Mouse (Mus musculus): ENCODE results near the gene Slc4a1. TPM values are rescaled to one million over a fixed set of nuclear protein-coding genes. Genes with fewer than 3 reads are reported as not detected.
A peak's percentile ranks its signal among the peaks of the same experiment; 100 is the strongest.

Gene Slc4a1
- polyA plus RNA-seq, 1 experiment from 2014 or later = 2.8 TPM

DNA sequence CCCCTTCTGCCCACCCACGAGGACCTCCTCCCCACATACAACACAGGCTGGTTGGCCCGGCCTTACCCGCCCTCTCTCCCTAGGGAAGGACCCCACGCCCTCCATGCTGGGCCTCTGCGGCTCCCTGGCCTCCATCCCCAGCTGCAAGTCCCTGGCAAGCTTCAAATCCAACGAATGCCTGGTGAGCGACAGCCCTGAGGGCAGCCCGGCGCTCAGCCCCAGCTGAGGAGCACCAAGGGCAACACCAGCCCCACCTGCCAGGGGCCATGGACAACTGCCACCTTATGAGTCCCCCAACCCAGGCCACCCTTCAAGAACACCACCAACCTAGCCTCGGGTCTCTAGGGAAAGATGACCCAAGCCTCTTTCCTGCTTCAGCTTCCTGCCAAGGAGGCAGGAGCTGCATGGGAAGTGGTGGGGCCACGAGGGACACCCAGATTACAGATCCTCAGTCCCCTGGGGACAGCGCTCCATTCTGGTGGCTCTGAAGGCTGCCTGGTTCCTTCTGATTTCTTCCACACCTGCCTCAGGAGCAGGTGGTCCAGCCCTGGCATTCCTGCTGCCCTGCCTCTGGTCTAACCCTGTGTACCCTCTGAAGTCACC is 36.0 kb upstream of the Slc4a1 start:
- WGBS = 70% methylated on average over 12 of the region's 12 CpGs

DNA sequence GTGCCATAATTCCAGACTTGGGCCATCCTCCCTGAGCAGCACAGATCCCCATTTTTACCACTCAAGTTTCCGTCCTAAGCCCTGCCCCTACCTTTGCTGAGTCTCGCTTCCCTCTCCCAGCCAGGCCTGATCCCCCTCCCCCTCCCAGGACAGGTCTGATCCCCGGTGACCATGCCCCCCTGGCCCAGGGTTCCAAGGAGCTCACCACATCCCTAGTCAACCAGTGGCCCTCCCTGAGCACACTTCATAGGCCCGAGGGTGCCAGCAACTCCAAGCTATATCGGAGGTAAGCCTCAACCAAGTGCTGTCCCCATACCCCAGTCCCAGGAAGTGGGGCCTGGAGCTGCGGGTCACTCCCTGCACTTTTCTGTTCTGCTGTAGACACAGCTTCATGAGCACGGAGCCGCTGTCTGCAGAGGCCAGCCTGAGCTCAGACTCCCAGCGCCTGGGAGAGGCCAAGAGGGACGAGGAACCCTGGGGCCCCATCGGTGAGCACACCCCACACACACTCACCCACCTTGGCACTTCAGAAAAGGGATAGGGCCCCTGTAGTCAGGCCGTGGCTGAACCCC is 34.6 kb upstream of the Slc4a1 start:
- Histone ChIP-seq H3K27ac (ENCODE audit: low read depth) (no peak overlapping the region), H3K4me3 (ENCODE audit: low read depth, low read length) (no peak overlapping the region), H3K36me3 (ENCODE audit: control insufficient read depth, insufficient read depth, low read length) (peaks cover 36% of the 10 kb centered on the region), H3K9me3 (ENCODE audit: control insufficient read depth, low read length) (no peaks in the 10 kb centered on the region), H3K27me3 (replicated peaks; ENCODE audit: control insufficient read depth, insufficient read depth, low read length) (peaks cover 45% of the 10 kb centered on the region), H3K9ac (ENCODE audit: low read length) (no peak overlapping the region), H3K4me1 (replicated peaks; ENCODE audit: control insufficient read depth, insufficient read depth, low read length) (0 out of 2 replicates have a peak, but pooled peaks cover 5% of the 10 kb centered on the region), H3K4me2 (ENCODE audit: low read length) (no peak overlapping the region)
- DNase-seq (ENCODE audit: low spot score) = no peak
- WGBS = 24% methylated on average over 12 of the region's 12 CpGs
- no peak for ATAC-seq (replicated peaks; ENCODE audit: low FRiP score, low TSS enrichment, low read depth)

More for the DNA sequence above, 36.0 kb upstream of the Slc4a1 start:
- no peak for DNase-seq (ENCODE audit: low spot score)
- ATAC-seq (replicated peaks; ENCODE audit: low FRiP score, low TSS enrichment, low read depth) = no peak
- Histone ChIP-seq H3K27ac (ENCODE audit: low read depth) (no peak overlapping the region), H3K4me1 (replicated peaks; ENCODE audit: control insufficient read depth, insufficient read depth, low read length) (peaks cover 12% of the 10 kb centered on the region), H3K4me2 (ENCODE audit: low read length) (no peak overlapping the region), H3K27me3 (replicated peaks; ENCODE audit: control insufficient read depth, insufficient read depth, low read length) (peaks cover 41% of the 10 kb centered on the region), H3K9me3 (ENCODE audit: control insufficient read depth, low read length) (no peaks in the 10 kb centered on the region), H3K36me3 (ENCODE audit: control insufficient read depth, insufficient read depth, low read length) (peaks cover 36% of the 10 kb centered on the region), H3K4me3 (ENCODE audit: low read depth, low read length) (no peak overlapping the region), H3K9ac (ENCODE audit: low read length) (no peak overlapping the region)

DNA sequence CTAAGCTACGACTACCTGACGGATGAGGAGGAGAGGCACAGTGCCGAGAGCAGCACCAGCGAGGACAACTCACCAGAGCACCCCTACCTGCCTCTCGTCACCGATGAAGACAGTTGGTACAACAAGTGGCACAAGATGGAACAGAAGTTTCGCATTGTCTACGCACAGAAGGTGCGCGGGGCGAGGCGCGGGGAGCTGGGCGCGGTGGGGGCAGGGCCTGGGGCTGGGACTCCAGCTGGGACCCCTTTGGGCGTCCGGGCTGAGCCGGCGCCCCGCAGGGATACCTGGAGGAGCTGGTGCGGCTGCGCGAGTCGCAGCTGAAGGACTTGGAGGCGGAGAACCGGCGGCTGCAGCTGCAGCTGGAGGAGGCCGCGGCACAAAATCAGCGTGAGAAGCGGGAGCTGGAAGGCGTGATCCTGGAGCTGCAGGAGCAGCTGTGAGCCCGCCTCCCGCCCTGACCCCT is 33.6 kb upstream of the Slc4a1 start:
- no peak overlapping the region for H3K9ac ChIP-seq (ENCODE audit: low read length)
- DNase-seq (ENCODE audit: low spot score) = no peak

DNA sequence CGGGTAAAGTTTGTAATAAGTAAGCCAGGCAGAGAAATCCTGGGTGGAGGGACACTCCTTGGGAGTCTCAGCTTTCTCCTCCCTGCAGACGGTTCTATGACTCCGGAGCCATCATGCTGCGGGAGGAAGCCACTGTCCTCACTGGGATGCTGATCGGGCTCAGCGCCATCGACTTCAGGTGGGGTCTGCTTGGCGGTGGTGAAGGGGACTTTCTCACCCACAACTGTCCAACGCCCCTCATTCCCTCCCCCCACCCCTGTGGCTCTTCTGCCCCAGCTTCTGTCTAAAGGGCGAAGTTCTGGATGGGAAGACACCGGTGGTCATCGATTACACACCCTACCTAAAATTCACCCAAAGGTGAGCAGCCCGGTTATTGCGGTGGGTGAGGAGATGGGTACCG is 33.1 kb upstream of the Slc4a1 start:
- Histone ChIP-seq H3K4me3 (ENCODE audit: low read depth, low read length) (no peak overlapping the region), H3K4me2 (ENCODE audit: low read length) (peak overlapping the region; percentile 51), H3K9me3 (ENCODE audit: control insufficient read depth, low read length) (no peaks in the 10 kb centered on the region), H3K9ac (ENCODE audit: low read length) (no peak overlapping the region), H3K36me3 (ENCODE audit: control insufficient read depth, insufficient read depth, low read length) (peaks cover 24% of the 10 kb centered on the region), H3K27me3 (replicated peaks; ENCODE audit: control insufficient read depth, insufficient read depth, low read length) (peaks cover 48% of the 10 kb centered on the region), H3K4me1 (replicated peaks; ENCODE audit: control insufficient read depth, insufficient read depth, low read length) (0 out of 2 replicates have a peak, but pooled peaks cover under 1% of the 10 kb centered on the region), H3K27ac (ENCODE audit: low read depth) (no peak overlapping the region)
- DNase-seq (ENCODE audit: low spot score) = no peak
- no peak for ATAC-seq (replicated peaks; ENCODE audit: low FRiP score, low TSS enrichment, low read depth)
- 12% methylated on average over 15 of the region's 15 CpGs for WGBS

More for the DNA sequence above, 33.6 kb upstream of the Slc4a1 start:
- H3K27ac ChIP-seq (ENCODE audit: low read depth) = no peak overlapping the region
- WGBS = 2% methylated on average over 34 of the region's 34 CpGs
- peaks cover 48% of the 10 kb centered on the region for H3K27me3 ChIP-seq (replicated peaks; ENCODE audit: control insufficient read depth, insufficient read depth, low read length)
- peak overlapping the region; percentile 51 for H3K4me2 ChIP-seq (ENCODE audit: low read length)
- no peaks in the 10 kb centered on the region for H3K9me3 ChIP-seq (ENCODE audit: control insufficient read depth, low read length)
- H3K4me1 ChIP-seq (replicated peaks; ENCODE audit: control insufficient read depth, insufficient read depth, low read length) = no peaks in the 10 kb centered on the region
- peaks cover 30% of the 10 kb centered on the region for H3K36me3 ChIP-seq (ENCODE audit: control insufficient read depth, insufficient read depth, low read length)
- ATAC-seq (replicated peaks; ENCODE audit: low FRiP score, low TSS enrichment, low read depth) = no peak; the same call in 1 of the 2 replicates
- H3K4me3 ChIP-seq (ENCODE audit: low read depth, low read length) = peak overlapping the region; percentile 24; the same call in 1 of the 2 replicates

DNA sequence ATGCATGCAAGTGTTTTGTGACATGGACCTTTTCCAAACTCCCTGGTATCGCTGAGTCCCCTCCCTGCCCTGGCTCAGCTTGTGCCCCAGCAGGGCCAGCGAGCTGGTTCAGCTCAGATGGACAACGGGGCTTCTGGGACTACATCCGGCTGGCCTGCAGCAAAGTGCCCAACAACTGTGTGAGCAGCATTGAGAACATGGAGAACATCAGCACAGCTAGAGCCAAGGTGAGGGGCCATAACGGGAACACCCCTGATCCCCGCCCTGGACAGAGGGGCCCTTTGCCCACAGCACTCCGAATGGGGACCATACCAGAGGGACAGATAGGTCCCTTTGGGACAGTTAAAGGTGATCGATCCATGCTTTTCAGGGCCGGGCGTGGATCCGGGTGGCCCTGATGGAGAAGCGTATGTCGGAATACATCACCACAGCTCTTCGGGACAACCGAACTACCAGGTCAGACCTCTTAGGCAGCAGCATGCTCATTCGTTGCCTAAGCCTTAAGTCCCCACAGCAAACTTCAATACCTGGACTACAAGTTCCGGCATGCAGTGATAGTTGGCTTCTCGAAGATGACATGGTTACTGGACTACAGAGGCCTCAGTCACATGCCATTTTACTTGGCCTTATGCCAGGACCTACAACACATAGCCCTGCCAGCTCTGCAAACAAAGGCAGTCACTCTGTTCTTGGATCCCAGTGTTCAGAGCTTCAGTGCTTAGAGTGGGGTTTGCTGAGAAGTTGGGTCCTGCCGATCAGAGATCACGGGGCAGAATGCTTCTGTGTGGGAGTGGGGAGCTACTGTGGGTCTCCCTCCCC is 32.2 kb upstream of the Slc4a1 start:
- no peaks in the 10 kb centered on the region for H3K9me3 ChIP-seq (ENCODE audit: control insufficient read depth, low read length)
- no peak for ATAC-seq (replicated peaks; ENCODE audit: low FRiP score, low TSS enrichment, low read depth)
- peaks cover 16% of the 10 kb centered on the region for H3K36me3 ChIP-seq (ENCODE audit: control insufficient read depth, insufficient read depth, low read length)
- DNase-seq (ENCODE audit: low spot score) = no peak
- H3K9ac ChIP-seq (ENCODE audit: low read length) = no peak overlapping the region
- WGBS = 76% methylated on average over 20 of the region's 20 CpGs
- no peak overlapping the region for H3K4me2 ChIP-seq (ENCODE audit: low read length)
- peaks cover 8% of the 10 kb centered on the region for H3K4me1 ChIP-seq (replicated peaks; ENCODE audit: control insufficient read depth, insufficient read depth, low read length)
- H3K27me3 ChIP-seq (replicated peaks; ENCODE audit: control insufficient read depth, insufficient read depth, low read length) = peaks cover 48% of the 10 kb centered on the region
- H3K27ac ChIP-seq (ENCODE audit: low read depth) = no peak overlapping the region
- H3K4me3 ChIP-seq (ENCODE audit: low read depth, low read length) = no peak overlapping the region

DNA sequence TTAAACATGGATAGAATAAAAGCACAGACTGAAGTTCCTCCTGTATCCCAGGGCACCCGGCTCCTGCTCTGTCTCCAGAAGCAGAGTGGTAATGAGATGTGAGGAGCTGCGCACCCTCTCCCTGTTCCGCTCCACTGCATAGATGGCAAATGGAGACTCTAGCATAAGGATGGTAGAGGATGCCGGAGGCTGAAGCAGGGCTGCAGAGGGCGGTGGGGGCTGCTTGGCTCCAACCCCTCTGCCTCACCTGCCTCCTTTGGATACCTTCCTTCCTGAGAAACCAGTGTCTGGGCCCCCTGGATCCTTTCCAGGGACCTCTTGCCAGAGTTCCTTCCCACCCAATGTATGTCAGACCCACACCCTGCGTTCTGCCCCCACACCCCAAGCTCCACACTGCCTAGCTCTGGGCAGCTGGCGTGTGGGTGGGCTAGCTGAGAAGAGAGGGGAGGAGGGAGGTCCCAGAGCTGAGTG is 30.7 kb upstream of the Slc4a1 start:
- Histone ChIP-seq H3K4me3 (ENCODE audit: low read depth, low read length) (no peak overlapping the region), H3K27me3 (replicated peaks; ENCODE audit: control insufficient read depth, insufficient read depth, low read length) (peaks cover 44% of the 10 kb centered on the region), H3K9ac (ENCODE audit: low read length) (no peak overlapping the region), H3K4me2 (ENCODE audit: low read length) (no peak overlapping the region), H3K36me3 (ENCODE audit: control insufficient read depth, insufficient read depth, low read length) (0 out of 2 replicates have a peak, but pooled peaks cover under 1% of the 10 kb centered on the region), H3K9me3 (ENCODE audit: control insufficient read depth, low read length) (no peaks in the 10 kb centered on the region), H3K27ac (ENCODE audit: low read depth) (no peak overlapping the region), H3K4me1 (replicated peaks; ENCODE audit: control insufficient read depth, insufficient read depth, low read length) (peaks cover 10% of the 10 kb centered on the region)
- ATAC-seq (replicated peaks; ENCODE audit: low FRiP score, low TSS enrichment, low read depth) = no peak
- no peak for DNase-seq (ENCODE audit: low spot score)
- 79% methylated on average over 7 of the region's 7 CpGs for WGBS

DNA sequence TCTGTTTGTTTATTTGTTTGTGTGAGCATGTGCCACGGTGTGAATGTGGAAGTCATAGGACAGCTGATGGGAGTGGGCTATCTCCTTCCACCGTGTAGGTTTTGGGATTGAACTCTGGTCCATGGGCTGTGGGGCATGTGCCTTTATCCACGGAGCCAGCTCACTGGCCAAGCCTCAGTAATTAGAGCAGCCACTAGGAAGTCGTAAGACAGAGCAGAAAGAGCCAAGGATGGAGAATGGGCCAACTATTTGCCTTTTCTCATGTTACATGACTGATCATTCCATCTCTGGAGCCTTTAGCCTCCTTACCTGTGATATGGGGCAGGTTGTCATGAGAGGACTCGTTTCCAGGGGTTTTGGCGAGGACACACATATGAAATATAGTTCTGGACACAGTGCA is 30.3 kb upstream of the Slc4a1 start:
- Histone ChIP-seq H3K36me3 (ENCODE audit: control insufficient read depth, insufficient read depth, low read length) (no peaks in the 10 kb centered on the region), H3K9ac (ENCODE audit: low read length) (no peak overlapping the region), H3K4me2 (ENCODE audit: low read length) (no peak overlapping the region), H3K27ac (ENCODE audit: low read depth) (no peak overlapping the region), H3K4me1 (replicated peaks; ENCODE audit: control insufficient read depth, insufficient read depth, low read length) (peaks cover 10% of the 10 kb centered on the region), H3K9me3 (ENCODE audit: control insufficient read depth, low read length) (no peaks in the 10 kb centered on the region), H3K4me3 (ENCODE audit: low read depth, low read length) (no peak overlapping the region), H3K27me3 (replicated peaks; ENCODE audit: control insufficient read depth, insufficient read depth, low read length) (peaks cover 43% of the 10 kb centered on the region)
- 61% methylated on average over 6 of the region's 6 CpGs for WGBS
- DNase-seq (ENCODE audit: low spot score) (no peak), ATAC-seq (replicated peaks; ENCODE audit: low FRiP score, low TSS enrichment, low read depth) (no peak)

DNA sequence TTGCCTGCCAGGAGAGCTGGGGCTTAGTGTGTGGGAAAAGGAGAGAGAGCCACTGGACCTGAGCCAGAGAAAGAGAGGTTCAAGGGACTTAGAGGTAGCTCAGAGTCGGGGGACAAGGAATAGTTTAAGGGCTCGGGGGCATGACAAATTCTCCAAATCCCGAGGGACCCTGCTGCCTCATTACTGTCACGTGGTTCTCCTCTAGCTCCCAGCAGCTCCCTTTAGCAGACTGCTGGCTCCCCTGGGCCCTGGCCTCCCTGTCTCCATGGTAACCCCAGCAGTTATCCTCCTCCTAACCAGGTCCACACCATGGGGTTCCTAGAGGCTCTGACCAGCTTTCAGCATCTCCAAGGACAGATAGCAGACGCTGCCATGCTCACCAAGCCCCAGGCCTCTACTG is 29.2 kb upstream of the Slc4a1 start:
- no peaks in the 10 kb centered on the region for H3K36me3 ChIP-seq (ENCODE audit: control insufficient read depth, insufficient read depth, low read length)
- no peak for ATAC-seq (replicated peaks; ENCODE audit: low FRiP score, low TSS enrichment, low read depth)
- no peaks in the 10 kb centered on the region for H3K9me3 ChIP-seq (ENCODE audit: control insufficient read depth, low read length)
- H3K27me3 ChIP-seq (replicated peaks; ENCODE audit: control insufficient read depth, insufficient read depth, low read length) = peaks cover 33% of the 10 kb centered on the region
- WGBS = 11% methylated on average over 5 of the region's 5 CpGs
- peaks cover 10% of the 10 kb centered on the region for H3K4me1 ChIP-seq (replicated peaks; ENCODE audit: control insufficient read depth, insufficient read depth, low read length)
- no peak for DNase-seq (ENCODE audit: low spot score)
- 0 out of 2 replicates have a peak overlapping the region, but pooled peaks have one; percentile 88 for H3K4me2 ChIP-seq (ENCODE audit: low read length)
- H3K27ac ChIP-seq (ENCODE audit: low read depth) = no peak overlapping the region
- H3K4me3 ChIP-seq (ENCODE audit: low read depth, low read length) = no peak overlapping the region
- H3K9ac ChIP-seq (ENCODE audit: low read length) = no peak overlapping the region

All from intestine, embryonic 14.5 days (tissue).